Mouse (Mus musculus): Measurements from ENCODE around the gene Exoc3. TPM values are rescaled to one million over a fixed set of nuclear protein-coding genes. Genes with fewer than 3 reads are reported as not detected.

Exoc3 gene
- polyA plus RNA-seq (2017; shearing (Covaris generic)) = 10 to 100 TPM; 82.9 to 87.4 (median 86.4) TPM

- ATAC-seq = peak; percentile 96
Measured at GRCm38 (mm10) chr13:74208317-74208985, at the start of gene Exoc3. Gene Exoc3 (minus strand): TSS chr13:74208732.

DNA sequence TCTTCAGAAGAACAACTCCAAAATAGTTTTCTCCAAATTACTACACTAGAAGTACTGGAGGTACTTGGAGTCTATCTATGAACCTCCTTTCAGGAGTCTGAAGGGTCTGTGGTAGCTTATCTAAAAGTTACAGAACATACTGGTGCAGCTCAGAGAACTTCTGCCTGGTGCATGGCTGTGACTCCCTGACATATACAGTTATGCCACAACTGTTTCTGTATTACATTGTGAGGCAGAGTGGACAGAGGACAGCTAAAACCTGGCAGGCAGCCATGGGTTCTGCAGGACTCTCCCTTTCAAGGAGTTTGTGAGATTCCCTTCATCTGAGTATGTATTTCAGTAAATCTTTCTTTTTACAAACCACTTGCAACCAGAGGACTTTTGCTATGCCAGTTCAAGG lies 38.0 kb upstream of the Exoc3 start:
- no peak for ATAC-seq

GRCm38 (mm10) chr13:74245899-74246231 lies 37.3 kb upstream of the Exoc3 start:
- no peak for ATAC-seq

GRCm38 (mm10) chr13:74245214-74245898 lies 36.8 kb upstream of the Exoc3 start:
- no peak for ATAC-seq

DNA sequence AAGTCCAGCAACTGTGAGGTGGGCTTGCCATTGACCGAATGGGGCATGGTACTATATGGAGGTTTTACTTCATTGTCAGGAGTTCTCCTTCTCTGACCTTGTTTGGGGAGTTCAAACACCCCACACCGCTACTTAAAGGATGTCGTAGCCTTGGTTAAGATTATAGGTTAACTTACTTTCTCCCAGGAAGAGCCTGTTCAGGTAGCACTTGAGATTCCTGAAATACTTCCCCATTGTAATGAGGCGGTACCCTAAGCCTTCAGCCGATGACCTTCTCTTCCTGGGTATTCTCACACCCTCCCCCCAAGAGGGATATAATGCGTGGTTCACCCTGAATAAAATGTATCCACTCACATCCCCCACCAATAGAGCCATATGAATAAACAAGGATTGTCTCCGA lies 29.0 kb upstream of the Exoc3 start:
- no peak for ATAC-seq

- no peak for ATAC-seq
Measured at GRCm38 (mm10) chr13:74220659-74221058, 12.1 kb upstream of the Exoc3 start.

DNA sequence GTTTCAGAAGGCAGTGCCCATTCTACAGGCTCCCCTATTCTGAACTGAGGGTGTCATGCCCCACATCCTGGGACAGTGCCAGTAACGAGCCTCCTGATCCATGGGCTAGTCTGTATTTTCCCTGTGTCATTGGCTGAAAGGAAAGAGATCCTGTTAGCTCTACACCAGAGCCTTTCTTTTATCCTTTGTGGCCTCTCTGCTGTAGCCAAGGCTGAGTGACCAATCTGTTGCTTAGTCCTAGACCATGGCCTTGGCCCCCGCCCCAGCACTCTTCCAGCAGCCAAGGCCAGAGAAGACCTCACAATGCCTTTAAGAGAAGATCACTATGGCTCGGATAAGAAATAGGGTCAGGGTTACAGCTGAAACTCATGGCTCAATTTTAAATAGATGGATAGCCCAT lies 9.9 kb upstream of the Exoc3 start:
- ATAC-seq = no peak

DNA sequence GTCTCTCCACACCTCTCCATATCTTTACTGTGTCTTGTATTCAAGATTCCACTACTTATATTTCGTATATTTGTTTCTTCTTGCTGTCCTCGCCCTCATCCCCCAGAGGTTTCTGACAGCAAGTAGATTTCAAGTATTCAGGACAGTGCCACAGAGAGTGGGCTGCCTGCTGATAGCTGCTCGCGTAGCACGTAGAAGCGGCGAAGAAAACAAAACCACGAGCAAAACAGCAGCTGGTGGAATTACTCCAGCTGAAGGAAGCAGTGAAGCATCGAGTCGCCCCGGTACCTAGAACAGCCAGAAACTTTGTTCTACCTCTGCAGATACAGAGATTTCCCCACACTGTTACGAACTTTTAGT lies 434 bp upstream of the Exoc3 start:
- ATAC-seq = peak; percentile 36

DNA sequence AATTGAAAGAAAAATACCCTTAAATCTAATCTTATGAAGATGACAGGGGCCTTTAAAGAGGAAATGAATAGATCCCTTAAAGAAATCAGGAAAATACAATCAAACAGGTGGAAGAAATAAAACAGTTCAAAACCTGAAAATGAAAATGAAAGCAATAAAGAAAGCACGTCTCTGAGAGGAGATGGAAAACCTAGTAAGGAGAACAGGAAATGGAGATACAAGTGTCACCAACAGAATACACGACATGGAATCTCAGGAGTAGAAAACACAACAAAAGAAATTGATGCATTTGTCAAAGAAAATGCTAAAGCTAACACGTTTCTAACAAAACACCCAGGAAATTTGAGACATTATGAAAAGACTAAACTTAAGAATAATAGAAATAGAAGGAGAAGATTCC lies 12.1 kb downstream of the Exoc3 start:
- peak; percentile 59 for ATAC-seq

DNA sequence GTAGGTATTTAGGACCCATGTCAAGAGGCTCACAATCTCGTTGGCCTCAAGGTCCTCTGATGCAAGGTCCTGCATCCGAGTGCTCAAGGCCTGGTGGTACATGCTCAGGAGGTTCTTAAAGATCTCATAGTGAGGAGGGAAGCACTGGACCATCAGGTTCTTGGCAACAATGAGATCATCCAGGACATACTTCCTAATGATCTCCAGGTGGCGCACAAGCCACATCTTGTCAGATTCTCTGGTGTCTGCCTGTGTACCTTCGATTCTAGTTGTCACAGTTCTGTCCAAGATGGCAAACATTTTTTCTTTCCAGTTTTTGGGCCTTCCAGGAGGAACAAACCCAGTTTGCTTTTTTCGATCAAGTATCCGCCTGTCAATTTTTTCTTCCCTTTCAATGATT lies 15.9 kb downstream of the Exoc3 start:
- peak; percentile 35 for ATAC-seq

DNA sequence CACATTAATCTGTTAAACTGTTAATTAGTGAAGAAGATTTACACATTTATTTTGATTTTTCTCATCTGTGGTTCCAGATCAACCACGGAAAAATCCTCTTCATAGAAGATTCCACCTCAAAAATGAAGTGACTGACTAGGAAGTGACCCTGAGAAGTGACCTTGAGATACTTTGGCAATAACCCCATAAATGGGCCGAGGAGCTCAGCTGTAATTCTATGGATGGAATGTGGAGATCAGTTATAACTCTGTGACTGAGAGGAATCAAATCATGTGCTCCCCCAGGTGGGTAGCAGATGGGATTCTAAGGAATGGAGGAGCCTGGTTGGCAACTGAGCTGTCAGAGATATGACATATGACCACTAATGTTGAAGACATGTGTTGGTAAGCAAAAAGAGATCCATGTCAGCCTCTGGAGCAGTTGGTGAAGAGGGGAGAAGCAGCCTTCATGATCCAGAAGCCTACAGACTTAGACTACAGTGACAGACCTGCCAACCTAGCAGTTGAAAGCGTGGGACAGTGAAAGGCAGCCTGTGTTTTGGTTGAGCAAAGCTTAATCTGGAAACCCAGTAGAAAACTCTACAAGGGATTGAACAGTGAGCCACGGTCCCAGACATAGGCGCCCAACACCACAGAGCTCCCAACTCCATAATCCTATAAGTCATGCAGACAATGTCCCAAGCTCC lies 25.4 kb downstream of the Exoc3 start:
- no peak for ATAC-seq

DNA sequence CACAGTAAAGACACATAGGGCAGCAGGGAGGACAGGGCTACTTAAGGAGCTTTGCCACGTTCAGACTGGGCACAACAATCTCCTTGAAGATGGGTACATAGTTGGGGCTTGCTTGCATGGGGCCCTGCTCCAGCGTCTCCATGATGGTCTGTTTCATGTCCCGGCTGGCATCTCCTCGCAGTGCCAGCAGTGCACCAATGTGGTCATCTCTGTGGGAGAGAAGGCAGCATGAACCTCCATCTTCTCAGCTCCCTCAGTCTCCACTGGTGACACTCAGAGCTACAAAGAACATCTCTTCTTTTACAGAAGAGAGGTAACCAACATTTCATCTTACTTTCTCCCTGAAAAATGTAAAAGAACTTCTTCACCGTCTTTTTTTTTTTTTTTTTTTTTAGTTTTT lies 36.5 kb downstream of the Exoc3 start:
- ATAC-seq = no peak

DNA sequence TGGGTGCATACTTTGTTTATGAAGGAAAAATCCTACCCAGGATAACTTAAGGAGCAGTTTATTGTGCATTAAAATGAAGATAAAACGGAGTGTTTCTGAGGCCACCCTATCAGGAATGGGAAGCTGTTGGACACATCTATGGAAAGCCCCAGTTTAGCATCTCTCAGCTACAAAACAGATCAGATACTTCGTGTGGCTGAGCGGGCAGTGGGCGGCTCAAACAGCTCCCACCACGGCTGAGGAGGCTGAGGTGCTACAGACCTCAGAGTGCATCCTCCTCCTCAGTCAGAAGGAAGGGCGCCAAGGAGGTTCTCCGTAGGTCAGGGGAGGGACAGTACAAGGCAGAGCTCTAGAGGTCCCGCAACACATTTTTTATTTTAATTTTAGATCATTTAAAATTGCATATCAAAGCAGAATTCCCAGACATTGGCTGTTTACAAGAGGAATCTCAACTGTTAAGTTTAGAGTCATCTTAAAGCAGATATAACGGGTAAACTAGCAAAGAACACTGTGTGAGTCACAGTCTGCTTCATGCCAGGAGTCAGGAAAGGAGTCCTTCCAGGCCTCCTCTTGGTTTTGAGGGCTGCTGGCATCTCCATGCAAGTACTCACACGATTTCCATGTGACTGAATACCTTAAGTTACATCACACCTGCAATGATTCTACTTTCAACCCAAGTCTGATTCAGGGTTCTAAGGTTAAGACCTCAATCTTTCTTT lies 38.9 kb downstream of the Exoc3 start:
- ATAC-seq = no peak

DNA sequence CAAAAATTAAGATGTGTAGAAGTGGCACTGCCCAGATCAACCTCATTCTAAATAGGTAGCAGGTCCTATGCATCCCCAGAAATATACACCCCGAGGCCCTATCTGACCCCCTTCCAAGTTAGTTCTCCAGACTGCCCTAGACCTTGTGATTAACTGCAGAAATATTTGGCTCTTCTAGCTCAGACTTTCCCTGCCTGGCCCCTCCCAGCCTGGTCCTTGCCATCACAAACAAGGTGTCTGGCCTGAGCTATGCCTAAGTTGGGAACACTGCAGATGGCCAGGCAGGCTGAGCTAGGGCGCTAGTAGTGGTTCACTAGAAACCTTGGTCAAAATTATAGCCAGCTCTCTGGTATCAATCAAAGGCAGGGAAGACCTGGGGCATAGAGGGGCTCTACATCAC lies 41.0 kb downstream of the Exoc3 start:
- ATAC-seq = no peak

DNA sequence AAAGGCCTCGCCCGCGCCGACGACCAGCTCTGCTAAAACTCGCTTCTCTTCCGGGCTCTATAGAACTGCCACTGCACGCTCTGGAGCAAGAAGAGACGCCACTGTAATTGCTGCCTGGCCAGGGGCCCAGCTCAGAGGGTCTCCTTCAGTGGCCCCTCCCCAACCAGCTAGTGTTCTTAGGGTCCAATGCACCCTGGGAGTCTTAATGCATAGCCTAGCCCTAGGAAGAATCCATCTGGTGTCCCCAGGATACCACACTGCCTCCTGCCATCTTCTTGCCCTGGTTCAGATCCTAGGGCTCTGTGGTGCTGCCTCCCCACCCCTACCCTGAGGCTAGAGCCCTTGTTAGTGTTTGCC lies 41.5 kb downstream of the Exoc3 start:
- ATAC-seq = peak; percentile 44

DNA sequence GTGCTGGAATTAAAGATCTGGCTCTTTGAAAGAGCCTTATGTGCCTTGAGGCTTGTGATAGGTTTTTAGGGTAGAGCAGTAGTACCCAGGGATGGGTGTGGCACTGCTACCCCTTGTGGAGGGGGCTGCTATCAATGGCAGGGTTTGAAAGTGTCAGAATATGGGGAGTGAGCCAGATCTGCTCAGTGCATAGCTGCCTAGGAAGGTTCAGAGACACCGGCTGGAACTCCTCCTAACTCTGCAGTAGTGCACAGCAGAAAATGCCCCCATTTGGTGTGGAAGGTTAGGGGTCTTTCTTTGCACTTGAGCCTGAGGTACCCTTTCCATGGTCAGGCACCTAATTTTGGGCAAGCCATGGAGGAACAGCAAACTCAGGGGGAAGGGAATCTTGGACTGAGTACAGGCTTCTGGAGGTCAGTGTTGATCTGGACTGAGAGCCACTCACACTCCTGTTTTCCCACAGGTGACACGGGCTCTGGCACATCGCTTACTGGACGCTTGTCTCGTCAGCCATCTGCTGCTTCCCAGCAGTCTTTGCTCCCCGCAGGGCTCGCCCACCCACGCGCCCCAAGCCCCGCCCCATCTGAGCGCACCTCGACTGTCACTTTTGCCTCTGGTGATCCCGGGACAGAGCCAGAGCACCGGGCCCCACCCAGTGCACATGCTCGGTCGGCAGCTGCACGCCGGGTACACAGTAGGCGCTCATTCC lies 42.0 kb downstream of the Exoc3 start:
- peak; percentile 84 for ATAC-seq

- no peak for ATAC-seq
Measured at GRCm38 (mm10) chr13:74147327-74147726, 61.2 kb downstream of the Exoc3 start.

GRCm38 (mm10) chr13:74145983-74146622 lies 62.4 kb downstream of the Exoc3 start:
- no peak for ATAC-seq

- no peak for ATAC-seq
Measured at GRCm38 (mm10) chr13:74144120-74144884, 64.2 kb downstream of the Exoc3 start.

DNA sequence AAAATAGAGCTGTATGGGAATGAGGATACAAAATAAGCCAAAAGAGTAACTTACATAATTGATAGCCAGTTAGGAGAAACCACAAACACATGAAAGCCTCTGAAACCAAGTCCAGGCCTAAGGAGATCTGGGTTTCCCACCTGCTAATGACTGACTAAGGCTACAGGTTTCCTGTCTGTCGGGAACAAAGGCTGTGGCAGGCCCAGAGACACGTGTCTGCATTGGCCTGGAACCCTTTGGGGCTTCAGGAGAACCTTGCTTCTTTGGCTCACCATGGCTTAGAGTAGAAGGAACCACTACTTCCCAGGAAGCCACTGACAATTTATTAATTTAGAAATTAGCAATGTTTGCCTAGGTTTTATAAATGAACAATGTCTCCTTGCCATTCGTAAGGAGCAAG lies 65.2 kb downstream of the Exoc3 start:
- no peak for ATAC-seq

DNA sequence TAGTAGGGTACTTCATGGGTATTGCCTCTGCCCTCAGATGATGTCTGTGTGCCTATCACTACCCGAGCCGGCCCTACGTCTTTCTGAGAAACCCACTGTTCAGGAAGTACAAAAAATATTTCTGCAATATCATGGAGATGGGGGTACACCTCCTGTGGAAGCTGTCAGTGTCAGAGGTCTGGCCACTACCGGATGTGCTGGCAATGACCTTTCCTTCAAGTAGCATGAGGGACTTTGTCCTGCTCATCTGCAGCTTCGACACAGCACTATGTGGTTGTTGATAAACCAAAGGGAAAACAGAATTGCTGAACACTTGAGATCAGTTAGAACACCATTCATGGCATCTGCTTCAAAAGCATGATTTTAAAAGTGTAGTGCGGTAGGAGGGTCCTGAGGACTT lies 67.7 kb downstream of the Exoc3 start:
- no peak for ATAC-seq
